Mouse (Mus musculus) testis, postnatal 14 days (tissue): Measurements from ENCODE around the gene H2al1k.
"Not testable (repeated sequence)": the region's sequence is repeated elsewhere in the genome, so short reads cannot be mapped to it uniquely, and the experiment has no call there.

ENCODE experiments used
- DNase-seq: peaks from one replicate; pipeline ENCODE4 v3.0.0; 2021; ENCODE audit warnings: low spot score

H2al1k gene

DNA sequence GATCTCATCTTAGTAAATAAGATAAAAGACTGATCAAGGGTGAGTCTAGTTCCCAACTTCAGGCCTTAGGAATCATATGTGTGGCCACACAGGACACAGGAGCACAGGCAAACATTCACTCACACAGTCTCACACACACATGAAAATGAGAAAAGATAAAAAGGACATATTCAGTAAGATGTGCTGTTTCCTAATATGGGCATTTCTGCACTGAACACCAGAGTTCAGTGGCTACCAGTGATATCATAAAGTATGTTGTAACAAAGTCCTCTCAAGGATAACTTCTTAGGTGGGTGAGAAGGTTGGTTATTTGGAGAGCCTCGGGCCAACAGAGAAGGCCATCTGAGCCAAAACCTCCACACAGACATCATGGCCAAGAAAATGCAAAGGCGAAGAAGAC is at the start of gene H2al1k:
TSS of gene H2al1k (plus strand) at position 301 of the 400 bp plus-strand sequence.
- not testable (repeated sequence) for DNase-seq

- no peak for DNase-seq
These were observed 47.6 kb upstream of the H2al1k start for GRCm38 (mm10) chrX:9302791-9303190.

- no peak for DNase-seq
These were observed 47.0 kb upstream of the H2al1k start for GRCm38 (mm10) chrX:9303455-9303854.

DNA sequence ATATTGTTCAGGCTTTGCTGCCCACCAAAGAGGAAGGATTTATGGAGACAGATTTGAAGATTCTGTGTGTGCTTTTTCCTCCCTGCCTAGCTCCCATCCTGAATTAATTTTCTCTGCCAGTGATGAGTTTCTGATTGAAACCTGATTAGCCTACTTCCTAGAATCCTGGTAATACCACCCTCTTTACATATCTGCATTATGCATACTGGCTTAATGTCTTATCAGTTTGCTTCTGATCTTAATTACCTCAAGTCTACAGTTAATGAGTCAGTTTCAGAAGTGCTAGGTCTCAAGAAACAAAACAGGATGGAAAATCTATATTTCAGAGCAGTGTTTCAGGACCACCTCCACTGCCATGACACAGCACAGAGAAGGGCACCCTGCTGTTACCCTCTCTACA is 34.0 kb upstream of the H2al1k start:
- DNase-seq: not testable (repeated sequence)

DNA sequence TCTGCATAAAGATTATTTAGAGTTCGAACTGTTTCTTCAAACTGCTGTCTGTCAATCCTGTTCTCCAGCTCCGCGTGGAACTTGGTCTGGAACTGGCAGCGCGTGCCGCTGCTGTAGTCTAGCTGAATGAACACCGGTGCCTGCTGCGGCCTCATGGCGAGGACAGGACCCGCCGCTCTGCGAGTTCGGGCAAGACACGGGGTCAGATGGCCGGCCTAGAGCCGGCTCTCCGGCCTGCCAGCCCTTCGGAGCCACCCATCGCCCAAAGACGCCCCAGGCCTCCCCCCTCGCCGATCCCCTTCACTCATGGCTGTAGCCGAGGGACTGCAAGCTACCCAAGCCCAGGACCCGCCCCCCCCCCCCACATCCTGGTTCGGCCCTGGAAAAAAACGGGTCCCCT is 22.5 kb upstream of the H2al1k start:
- DNase-seq: not testable (repeated sequence)

- not testable (repeated sequence) for DNase-seq
These were observed 18.0 kb upstream of the H2al1k start for GRCm38 (mm10) chrX:9332366-9332962.

- not testable (repeated sequence) for DNase-seq
These were observed 17.4 kb upstream of the H2al1k start for GRCm38 (mm10) chrX:9333035-9333434.

GRCm38 (mm10) chrX:9334996-9335395 is 15.4 kb upstream of the H2al1k start:
- not testable (repeated sequence) for DNase-seq

DNA sequence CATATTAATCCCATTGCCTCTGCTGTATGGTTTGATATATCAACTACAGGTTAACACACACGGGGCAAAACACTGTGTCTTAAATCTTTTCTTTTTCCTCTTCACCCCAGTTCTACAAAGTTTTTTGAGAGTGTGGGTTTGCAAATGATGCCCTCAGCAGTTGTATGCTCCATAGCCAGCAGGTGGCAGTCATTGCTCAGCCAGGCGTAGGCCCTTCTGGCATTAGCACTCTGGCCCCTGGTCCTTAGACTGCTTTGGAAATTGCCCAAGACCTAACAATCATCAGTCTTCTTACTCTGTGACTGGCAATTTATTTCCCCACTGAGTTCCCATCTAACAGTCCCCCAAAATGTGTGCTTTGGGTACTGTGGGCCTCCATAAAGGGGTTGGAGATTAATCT is 23.6 kb downstream of the H2al1k start:
- DNase-seq: not testable (repeated sequence)

- DNase-seq: not testable (repeated sequence)
These were observed 25.5 kb downstream of the H2al1k start for GRCm38 (mm10) chrX:9375927-9376326.
